Mouse (Mus musculus) embryo, embryonic 9.5 days (tissue): ENCODE data around the gene Mief1.

Source experiments
- DNase-seq: peaks from one replicate; pipeline ENCODE4 v3.0.0-alpha.2; 2017; ENCODE audit errors: extremely low spot score

Mief1 gene

DNA sequence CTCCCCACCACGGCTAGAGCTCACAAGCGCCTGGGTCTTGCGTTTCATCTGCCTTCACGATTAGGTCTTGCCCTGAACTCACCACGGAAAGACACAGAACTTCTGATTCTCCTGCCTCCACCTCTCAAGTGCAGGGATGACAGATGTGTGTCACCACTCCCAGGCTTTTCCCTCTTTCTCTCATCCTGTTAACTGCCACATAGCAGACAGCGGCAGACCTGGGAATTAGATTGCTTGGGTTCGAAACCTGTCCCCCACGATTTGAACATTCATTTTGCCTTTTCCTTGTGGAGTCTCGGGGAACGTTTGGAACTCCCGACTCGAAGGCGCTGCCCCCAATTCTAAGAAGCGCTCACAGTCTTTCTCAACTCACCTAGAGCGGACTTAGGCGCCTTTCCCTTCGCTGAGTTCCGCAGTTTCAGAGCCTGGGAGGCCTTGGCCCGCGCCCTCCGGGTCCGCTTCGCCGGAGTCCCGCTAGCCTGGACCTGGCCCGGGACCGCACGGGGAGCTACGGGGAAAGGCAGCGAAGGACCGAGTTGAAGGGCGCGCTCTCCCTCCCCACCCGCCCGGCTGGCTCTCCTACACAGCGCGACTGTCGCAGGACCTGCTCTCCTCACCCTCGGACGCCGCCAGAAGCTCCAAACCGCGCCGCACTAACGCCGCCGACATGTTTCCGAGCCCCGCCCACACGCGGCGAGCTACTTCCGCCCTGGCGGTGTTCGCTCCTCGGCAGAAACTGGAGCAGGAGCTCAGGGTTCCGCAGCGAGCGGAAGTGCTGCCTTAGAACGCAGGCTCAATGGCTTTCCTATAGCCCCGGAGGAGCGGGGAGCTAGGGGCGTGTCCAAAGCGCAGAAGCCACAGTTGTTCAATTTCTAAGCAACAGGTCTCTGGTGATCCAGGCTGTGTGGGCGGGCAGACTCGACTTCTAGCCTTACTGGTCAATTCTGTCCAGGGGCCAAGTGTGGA, 30.1 kb downstream of the Mief1 start, which contains the start of gene Rps19bp1:
Gene Rps19bp1 (minus strand): TSS at position 706 of the 966 bp plus-strand sequence.
- DNase-seq = peak; percentile 93

DNA sequence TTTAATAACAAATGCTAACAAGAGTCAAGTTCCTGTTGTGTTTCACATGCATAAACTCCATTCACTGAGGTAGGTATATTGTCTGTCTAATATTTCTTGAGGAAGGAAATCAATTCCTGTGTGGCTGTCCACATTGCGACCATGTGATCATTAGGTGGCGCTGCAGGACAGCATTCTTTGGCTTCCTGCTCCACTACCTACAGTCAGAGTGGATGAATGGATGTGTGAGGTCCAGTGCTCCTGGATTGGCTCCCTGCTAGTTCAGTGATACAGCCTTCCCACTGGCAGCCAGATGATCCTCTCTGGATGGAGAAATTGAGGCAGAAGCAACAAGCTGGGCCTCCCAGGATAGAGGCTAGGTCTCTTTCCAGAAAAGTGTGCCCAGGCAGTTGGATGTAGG, 32.5 kb downstream of the Mief1 start:
- peak; percentile 66 for DNase-seq

DNA sequence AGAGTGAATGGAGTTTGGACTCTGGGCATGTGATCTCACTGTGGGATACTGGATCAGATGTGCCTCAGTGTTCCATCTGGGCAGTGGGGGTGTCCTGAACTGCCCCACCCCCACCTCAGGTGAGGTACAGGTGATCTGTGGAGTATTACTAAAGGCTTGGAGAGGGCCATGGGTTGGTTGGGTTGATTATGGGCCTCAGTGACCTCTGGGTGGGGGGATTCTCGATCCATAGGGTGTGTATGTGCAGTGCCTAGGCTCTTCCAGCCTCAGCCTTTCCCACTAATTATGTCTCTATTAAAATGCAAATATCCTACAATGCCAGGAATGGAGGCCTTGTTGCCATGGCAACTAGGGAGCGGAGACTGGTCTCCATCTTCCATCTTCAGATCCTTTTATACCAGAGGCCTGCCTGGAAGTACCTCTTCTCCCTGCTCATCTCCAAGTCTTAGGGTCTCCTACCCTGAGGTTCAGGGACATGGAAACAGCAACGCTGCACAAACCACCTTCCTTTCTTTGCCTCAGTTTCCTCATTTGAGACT, 38.1 kb downstream of the Mief1 start:
- DNase-seq = no peak

DNA sequence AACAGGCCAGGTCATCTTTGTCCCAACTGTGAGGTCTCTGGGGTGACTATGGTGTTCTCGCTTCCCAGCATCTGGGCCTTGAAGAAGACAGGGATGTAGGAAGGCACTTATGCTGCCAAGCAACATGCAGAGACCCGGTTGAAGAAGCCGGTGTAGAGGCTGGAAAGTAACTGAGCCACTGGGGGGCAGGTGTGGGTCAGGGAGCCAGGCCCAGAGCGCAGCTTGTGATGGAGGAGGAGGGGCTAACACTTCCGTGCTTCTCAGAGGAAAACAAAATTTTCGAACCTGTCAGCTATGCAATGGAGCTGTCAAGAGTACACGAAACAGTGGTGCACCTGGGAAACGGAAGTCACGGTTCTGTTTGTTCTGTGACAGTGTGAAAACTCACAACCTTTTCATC, 43.3 kb downstream of the Mief1 start:
- no peak for DNase-seq

DNA sequence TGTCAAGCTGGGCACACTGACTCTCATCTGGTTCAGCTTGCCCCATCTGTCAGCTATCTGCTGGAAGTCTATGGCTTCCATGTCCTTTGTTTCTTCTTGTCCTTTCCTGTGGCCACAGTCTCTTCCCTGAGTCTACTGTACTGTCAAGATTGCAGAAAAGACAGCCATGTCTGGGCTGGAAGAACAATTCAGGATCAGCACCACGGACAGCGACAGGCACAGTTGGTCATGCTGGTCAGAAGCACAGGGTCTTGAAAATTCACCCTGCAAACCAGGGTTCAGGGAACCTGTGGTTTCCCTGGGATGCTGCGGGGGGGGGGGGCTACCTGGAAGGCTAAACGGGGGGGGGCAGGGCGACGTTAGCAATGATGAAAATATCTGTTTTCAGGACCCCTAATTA, 43.8 kb downstream of the Mief1 start:
- peak; percentile 72 for DNase-seq

DNA sequence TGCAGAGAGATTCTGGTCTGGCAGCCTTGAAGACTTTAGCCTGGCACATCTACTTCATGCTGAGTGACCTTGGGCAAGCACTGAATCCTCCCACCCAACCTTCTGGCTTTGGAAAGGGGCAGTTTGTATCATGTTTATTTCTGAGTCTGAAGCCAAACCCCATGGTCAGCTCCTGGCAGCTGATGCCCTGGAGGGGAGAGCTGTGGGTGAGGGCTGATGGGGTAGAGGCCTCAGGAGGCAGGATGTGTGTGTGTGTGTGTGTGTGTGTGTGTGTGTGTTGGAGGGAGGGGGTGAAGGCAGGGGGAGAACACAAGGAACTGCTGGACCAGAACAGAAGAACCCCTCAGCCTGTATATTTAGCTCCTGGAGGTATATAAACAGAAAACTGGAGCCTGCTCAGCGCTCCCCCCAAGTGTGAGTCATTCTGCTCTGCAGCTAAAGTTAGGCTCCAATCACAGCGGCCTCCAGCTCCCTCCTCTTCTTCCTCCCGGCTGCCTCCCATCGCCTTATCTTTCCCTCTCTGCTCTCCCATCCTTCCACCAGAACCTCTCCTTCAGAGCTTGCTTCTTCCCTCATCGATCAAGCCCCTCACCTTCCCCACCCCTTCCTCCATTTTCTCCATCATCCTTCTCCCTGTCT, 44.4 kb downstream of the Mief1 start:
- no peak for DNase-seq

DNA sequence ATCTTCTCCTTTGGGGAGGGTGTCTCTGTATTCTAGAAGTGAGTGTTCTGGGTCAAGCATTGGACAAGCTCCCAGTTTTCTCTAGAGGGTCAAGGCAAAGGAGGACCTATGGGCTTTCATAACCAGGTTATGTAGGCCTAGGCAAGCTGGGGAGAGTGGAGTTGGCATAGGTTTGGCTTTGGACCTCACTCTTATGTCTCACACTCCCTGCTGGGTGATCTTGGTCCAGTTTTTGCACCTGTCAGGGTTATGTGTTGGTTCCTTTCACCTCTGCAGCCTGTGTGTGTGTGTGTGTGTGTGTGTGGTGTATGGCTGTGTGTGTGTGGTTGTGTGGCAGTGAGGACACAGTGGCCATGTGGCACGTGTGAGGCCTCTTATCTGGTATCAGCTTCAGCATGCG, 45.2 kb downstream of the Mief1 start:
- no peak for DNase-seq

DNA sequence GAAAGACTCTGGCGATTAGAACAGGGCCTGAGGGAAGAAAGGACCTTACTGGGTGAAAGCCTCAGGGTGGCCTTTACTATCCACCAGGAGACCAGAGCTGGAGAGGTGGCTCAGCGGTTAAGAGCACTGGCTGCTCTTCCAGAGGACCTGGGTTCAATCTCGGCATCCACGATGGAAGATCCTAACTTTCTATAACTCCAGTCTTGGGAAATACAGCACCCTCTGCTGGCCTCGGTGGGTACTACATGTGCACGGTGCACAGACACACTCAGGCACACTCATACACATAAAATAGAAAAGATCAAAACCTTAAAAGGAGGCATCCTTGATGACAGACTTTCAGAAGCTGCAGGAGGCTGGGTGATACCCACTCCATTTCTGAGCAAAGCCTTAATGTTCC, 46.8 kb downstream of the Mief1 start:
- DNase-seq = peak; percentile 40

DNA sequence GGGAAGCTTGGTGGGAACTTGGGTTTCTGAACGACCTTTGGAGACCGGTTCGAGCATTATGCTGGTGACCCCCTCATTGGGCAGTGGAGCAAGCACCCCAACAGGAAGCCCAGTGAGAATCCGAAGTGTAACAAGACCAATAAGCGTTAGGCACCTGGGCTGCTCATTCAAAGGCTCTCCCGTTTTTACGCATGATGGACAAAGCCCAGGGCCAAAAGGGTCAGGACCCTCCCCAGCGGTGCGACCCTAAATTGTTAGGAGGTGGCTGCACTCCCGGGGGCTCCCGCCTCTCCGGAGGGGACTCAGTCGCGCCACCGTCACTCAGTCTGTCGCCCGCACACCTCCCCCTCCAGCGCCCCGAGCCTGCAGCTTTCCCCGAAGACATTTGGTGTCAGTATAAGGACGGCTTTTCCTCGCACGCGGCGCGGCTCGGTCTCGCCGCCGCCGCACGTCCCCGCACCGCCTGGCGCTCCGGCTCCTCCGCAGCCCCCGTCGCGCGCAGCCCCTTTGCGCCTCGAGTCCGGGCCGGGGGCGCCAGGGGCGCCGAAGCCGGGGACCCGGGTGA, 53.1 kb downstream of the Mief1 start, which contains the start of gene Cacna1i:
Gene Cacna1i (plus strand): TSS at position 388 of the 565 bp plus-strand sequence.
- DNase-seq = no peak

DNA sequence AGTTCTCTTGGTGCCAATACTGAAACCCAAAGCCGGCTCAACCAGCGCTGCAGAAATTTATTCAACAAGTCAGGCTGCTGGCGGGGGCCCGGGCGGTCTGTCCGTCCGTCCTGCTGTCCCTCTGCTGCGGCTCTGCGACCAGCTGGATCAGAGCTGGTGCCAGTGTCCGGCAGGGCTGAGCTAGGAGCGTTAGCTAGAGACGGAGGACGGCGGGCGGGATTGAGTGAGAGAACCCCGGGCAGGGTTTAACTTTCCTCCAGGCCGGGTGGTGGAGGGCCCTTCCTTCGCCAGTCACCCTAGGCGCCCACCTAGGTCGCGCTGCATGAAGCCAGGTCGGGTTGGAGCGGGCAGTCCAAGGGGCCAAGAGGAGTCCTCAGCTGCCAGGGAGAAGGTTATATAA, 54.2 kb downstream of the Mief1 start:
- DNase-seq = no peak

DNA sequence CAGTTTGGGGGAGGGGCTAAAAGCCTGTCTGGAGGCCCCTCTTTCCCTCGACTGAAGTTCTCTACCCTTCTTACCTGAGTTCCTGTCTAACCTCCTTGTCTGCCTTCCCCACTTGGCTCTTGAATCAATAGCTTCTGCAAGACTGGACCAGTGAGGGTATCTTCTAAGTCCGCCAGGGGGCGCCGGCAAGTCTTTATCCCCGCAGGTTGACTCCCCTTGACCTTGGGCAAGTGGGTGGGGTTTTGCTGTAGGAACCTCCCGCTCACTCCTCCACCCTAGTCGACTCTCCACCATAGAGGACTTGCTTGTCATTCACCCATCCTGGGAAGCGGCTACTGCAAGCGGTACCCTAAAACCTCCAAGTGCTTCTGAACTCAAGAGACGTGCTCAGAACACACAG, 55.6 kb downstream of the Mief1 start:
- peak; percentile 75 for DNase-seq

DNA sequence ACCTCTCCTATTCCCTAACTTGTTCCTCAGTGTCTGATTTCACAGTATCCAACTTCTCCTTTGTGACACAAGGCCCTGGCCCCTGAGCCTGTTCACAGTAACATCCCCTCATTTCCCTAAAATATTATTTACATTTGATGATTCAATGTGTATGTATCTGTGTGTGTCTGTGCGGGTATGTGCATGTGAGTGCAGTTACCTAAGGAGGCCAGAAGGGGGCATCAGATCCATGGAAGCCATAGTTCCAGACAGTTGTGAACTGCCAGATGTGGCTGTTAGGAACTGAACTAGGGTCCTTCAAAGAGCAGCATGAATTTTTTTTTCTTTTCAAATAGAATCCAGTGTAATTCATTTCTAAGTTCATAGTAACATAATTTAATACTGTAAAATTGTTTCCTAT, 63.3 kb downstream of the Mief1 start:
- DNase-seq = no peak
